Mouse (Mus musculus) splenic B cell, adult 2 months (primary cell): ENCODE results near the gene Cbln3.

Source experiments
- DNase-seq: peaks from one replicate; pipeline ENCODE4 v3.0.0-alpha.2; 2011; ENCODE audit warnings: low read depth, low spot score
- H3K27me3 ChIP-seq: 2 replicates; pipeline ENCODE4 v1.6.1; 2012; ENCODE audit warnings: mild to moderate bottlenecking, low read length, moderate library complexity, mixed read lengths; ENCODE audit not compliant: control insufficient read depth, poor library complexity, insufficient read depth, severe bottlenecking
- H3K36me3 ChIP-seq: 2 replicates; pipeline ENCODE4 v1.6.1; 2012; ENCODE audit warnings: mild to moderate bottlenecking, low read length, moderate library complexity, mixed read lengths; ENCODE audit not compliant: control insufficient read depth, poor library complexity, insufficient read depth, severe bottlenecking

The Cbln3 gene

DNA sequence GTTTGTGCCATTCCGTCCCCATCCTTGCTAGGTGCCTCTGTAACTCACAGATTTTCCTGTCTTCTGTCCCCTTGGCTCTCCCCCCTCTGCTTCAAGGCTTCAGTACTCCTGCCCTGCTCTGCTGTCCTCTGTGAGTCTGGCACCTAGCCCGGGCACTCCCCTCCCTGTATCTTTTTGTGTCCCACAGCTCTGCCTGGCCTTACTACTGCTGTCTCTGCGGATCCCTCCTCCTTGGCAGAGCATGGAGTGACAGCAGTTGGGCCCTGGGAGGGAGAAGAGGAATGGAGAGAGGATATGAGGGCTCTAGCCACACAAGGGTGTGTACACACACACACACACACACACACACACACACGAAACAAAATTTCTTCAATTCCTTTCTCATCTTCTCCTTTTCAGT, at the start of gene Cbln3:
TSS of gene Cbln3 (minus strand) at position 227 of the 400 bp plus-strand sequence.
- no peak for DNase-seq
- peaks cover 14% of the 10 kb centered on the region for H3K36me3 ChIP-seq
- H3K27me3 ChIP-seq: no peaks in the 10 kb centered on the region

DNA sequence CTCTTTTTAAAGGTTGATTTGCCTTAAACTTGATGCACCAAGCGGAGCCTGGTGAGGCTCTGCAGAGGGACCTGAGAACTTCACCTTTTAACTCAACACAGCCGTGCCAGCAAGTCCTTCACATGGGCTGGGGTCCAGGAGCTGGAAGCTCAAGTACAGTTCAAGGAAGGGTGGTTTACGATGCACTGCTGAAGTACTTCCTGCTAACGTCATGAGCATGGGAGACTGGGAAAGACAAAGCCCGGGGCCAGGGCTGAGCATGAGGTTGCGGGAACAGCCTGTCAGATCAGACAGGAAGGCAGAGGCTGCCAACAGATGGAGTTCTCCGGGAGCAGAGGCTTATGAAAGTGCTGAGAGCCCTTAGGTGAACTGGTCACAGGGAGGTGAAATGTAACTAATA, 49.4 kb upstream of the Cbln3 start:
- Histone ChIP-seq H3K27me3 (no peaks in the 10 kb centered on the region), H3K36me3 (no peaks in the 10 kb centered on the region)
- DNase-seq: no peak

DNA sequence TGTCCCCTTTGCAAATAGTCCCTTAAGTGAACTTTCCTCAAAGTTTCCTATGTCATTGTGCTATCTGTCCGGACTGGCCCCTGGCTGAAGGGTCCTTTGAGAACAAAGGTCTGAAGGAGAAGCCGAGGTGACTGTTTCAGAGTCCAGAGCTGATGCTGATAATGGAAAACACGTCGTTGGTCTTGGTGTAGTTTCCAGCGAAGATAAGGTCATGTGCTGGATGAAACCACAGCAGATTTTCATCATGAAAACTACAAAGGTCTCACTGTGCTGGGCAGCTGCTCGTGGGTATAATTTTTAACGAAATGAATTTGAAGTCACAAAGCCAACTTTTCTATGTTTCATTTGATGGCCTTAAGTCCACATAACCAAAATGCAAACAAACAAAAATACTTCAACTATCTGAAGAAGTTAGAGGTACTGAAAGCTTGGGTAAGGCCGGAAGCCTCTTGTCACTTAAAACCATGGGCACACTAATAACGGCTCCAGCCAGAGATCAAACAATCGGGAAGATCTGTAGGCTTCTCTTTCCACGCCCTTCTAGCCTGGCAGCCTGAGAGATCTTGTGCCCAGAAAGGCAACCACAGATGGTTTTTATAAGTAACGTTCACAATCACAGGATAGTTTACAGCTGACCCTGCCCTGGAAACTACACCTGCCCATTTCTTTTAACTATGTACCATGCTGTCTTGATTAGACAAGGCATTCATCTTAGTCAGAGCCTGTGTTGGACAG, 45.2 kb upstream of the Cbln3 start:
- H3K27me3 ChIP-seq: no peaks in the 10 kb centered on the region
- H3K36me3 ChIP-seq: no peaks in the 10 kb centered on the region
- DNase-seq: no peak

DNA sequence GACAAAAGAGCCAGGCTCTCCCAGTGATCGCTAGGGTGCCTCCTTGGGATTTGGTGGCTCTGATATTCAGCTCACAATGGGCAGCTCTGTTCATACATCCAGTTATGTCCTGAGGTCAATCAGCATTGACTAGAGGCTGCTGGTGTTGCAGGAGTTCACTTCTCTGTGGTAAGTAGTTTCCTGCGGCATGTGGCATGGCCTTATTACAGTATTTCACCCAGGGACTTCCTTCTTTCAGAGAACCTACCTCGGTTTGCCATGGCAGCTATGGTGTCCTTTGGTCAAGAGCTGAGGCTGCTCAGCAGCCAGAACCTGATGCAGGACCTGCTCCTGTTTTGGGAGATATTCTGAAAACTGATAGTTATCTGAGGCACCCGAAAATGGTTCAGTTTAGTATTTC, 42.7 kb upstream of the Cbln3 start:
- no peak for DNase-seq
- Histone ChIP-seq H3K36me3 (no peaks in the 10 kb centered on the region), H3K27me3 (no peaks in the 10 kb centered on the region)

DNA sequence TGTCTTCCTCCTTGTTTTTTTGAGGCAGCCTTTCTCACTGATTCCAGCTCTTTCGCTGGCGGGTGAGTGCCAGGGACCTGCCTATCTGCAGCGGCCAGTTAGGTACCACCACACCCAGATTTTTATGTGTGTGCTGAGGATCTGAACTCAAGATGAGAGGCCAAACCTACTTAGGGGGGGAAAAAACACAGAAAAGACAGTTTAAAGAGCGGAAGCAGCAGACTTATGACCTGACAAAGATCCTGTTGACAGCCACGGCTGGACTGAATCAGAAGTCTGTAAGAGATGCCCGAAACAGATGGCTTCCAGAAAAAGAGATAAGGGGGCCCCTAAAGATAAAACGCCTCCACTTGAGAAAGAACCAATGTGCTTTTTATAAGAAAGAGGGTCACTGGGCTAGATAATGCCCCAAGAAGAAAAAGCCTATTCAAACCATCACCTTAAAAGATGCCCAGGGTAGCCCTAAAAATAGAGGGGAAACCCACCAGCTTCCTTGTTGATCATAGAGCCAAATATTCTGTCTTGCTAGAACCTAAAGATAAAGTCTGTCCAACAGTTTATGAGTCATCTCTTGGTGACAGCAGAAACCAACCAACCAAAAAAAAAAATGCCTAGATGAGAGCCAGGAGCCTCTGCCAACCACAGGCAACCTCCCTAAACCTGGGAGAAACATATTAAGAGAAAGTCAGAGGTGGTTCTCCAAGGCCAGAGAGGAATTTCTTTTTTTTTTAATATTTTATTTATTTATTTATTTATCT, 38.5 kb upstream of the Cbln3 start:
- Histone ChIP-seq H3K36me3 (no peaks in the 10 kb centered on the region), H3K27me3 (no peaks in the 10 kb centered on the region)
- DNase-seq: no peak

DNA sequence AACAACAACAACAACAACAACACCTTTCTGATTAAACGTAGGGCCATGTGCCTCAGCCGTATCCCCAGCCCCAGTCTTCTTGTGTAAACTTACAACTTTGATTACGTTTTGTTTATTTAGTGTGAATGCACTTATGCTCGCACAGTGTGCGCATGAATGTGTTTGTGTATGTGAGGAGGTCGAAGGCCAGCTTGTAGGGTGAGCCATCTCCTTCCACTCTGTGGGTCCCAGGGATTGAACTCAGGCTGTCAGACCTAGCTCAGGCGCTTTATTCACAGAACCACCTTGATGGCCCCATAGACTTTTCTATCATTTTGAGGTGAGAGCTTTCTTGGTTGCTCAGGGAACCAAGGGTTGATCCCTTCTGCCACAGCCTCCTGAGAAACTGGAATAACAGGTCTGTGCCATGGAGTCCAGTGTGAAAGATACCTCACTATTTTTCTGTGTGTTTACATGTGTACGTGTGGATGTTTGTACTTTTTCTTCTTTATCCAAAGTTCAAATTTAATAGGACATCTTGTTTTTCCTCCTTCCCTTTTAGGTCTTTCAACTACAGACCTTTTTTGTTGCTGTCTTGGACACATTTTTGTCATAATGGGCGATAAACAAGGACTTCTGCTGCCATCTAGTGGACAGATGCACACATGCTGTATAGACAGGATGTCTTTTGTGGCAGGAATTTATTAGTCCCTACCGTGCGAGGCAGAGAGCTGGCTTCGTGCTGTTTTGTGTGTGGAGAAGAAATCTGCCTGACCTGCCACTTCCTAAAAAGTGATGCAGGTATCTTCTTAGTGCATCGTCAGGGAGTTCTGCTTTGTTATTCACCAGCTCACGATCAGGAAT, 34.3 kb upstream of the Cbln3 start:
- Histone ChIP-seq H3K27me3 (no peaks in the 10 kb centered on the region), H3K36me3 (no peaks in the 10 kb centered on the region)
- peak; percentile 93 for DNase-seq

DNA sequence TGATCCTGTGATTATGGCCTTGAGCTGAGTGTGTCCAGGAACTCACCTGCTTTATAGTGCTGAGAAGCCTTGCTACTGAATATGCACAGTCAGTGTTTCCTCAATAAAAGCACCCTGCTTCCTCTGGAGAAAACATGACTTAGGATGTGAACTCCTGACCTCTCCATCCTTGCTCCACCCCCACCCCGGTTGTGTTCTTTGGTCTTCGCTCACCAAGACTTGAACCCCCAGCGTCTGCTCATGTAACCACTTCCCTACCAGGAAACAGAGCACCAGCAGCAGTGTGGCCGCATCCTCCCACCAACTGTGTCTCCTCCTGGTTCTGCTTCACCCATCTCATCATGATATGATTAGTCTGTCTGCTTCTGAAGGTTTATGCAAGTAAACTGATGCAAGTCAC, 29.2 kb upstream of the Cbln3 start:
- Histone ChIP-seq H3K36me3 (no peaks in the 10 kb centered on the region), H3K27me3 (no peaks in the 10 kb centered on the region)
- DNase-seq: no peak

DNA sequence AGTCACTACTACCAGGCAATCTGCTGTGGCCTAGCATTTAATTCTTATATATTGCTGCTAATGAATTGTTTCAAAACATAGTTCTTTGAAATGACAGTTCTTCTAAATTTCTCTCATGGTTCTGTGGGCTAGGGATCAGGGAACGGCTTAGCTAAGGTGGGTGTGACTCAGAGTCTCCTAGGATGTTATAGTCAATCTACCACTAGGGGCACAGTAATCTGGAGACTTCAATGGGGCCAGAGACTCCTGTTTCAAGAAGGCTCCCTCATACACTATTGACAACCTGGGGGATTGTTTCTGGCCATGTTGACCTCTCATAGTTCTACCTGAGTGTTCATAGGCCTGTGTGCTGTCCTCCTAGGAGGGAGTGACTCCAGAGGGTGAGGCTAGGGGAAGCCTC, 21.3 kb upstream of the Cbln3 start:
- no peaks in the 10 kb centered on the region for H3K27me3 ChIP-seq
- H3K36me3 ChIP-seq: no peaks in the 10 kb centered on the region
- DNase-seq: peak; percentile 35

DNA sequence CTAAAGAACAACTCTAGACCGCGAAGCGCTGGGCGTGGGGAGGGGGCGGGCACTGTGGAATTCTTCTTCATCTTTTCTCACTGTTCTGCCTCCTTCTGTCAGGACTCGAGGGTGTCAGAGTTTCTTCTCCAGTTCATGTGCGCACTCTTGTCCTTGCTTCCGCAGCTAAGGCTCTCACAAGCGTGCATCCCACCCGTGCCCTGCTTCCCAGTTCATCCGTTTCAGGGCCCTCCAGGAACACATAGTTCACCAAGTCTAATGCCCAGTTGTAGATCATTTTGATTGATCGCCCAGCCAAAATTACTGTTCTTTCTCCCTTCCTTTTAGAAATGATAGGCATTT, 16.2 kb upstream of the Cbln3 start:
- peaks cover 11% of the 10 kb centered on the region for H3K36me3 ChIP-seq
- no peaks in the 10 kb centered on the region for H3K27me3 ChIP-seq
- DNase-seq: no peak

DNA sequence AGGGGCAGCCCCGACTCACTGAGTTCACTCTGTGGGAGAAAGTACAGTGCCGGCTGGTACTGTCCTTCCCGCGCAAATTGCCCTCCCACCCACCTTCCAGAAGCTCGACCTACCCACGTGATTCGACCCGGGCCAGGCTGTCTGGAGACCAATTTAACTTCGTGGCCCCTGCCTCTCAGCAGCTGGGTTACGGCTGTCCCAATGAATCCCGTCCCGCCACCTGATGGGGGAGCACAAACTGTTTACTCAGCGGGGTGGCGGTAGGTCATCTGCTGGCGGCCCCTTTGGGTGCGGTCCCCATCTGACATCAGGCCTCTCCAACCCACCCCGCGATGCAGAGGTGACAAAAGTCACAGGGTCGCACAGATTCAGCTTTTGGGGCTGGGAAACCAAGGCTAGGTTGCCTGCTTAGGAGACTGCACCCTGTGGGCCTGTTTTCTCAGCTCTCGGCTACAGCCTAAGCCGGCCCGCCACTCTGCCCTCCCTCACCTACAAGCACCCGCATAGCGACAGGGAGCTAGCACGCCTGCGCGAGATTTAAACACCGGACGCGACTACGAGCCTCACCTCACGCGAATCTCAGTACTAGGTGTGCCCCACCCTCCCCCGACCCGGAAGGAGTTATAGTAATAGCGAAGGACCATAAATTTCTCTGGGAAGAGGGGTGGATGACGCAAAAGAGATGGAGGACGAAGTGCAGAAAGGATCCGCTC, 15.7 kb upstream of the Cbln3 start, which contains the start of gene Sdr39u1:
TSS of gene Sdr39u1 (minus strand) at position 593 of the 713 bp plus-strand sequence.
- peaks cover 15% of the 10 kb centered on the region for H3K36me3 ChIP-seq
- no peaks in the 10 kb centered on the region for H3K27me3 ChIP-seq
- peak; percentile 93 for DNase-seq

DNA sequence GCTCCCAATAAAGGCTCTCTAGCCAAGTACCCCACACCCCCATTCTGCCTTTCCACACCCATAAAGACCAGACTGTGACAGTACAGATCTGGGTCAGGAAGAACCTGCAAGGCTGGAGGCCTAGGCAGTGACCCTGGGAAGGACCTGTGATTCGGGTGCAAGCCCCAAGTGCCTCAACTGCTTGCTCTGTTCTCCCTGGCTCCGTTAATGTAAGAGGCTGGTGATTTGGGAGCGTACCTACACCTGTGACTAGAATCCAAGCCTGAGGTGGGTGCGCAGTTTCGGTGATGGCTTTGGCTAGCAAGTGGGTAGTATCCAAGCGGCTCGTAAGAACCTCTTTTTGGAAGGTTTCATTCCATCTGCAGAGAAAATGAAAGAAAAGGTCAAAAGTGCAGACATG, 14.8 kb upstream of the Cbln3 start:
- peaks cover 23% of the 10 kb centered on the region for H3K36me3 ChIP-seq
- no peaks in the 10 kb centered on the region for H3K27me3 ChIP-seq
- no peak for DNase-seq

DNA sequence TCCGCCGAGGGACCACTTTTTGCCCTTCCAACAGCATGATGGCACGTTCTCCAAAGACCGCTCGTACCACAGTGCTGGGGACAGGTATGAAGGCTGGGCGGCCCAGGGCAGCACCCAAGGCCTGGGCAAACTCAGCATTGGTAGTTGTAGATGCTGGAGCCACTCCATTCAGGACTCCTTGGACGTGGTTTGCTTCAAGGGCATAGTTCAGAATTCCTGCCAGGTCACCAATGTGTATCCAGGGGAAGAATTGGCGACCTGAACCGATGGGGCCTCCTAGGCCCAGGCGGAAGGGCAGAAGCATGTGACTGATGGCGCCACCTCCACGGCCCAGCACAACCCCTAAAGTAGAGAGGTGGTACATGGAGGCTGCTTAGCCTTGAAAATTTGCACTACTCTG, 13.5 kb upstream of the Cbln3 start:
- Histone ChIP-seq H3K36me3 (peaks cover 25% of the 10 kb centered on the region), H3K27me3 (no peaks in the 10 kb centered on the region)
- DNase-seq: no peak

DNA sequence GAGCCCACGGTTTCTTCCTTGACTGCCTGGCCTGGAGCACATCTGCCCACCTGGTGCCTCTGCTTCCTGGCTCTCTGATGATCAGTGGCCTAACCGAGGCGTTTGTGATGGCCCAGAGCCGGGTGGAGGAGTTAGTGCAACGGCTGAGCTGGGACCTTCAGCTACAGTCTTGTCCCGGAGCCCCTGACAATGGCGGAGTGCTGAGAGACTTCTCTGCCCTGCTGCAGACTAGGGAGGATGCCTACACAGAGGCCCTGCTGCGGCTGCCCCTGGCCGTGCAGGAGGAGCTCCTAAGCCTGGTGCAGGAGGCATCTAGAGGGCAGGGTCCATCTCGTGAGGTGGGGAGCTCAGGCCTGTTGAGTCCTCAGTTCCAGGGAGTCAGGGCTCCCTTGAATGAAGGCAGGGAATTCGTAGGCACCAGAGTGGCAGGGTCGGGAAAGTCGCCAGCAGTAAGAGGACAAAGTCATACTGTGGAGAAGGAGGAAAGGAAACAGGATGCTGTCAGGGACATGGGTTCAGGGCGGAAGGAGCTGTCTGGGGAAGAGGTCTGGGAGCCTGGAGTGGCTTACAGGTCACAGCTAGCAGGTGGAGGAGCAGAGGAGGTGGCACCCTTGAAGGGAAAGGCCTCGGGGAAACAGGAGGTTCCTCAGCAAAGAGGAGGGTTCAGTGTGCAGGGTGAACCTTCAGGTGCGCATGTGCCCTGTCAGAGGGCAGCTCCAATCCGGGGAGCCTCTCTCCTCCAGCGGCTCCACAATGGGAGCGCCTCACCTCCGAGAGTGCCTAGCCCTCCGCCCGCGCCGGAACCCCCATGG, 2.6 kb upstream of the Cbln3 start:
- peaks cover 23% of the 10 kb centered on the region for H3K36me3 ChIP-seq
- H3K27me3 ChIP-seq: no peaks in the 10 kb centered on the region
- DNase-seq: no peak

DNA sequence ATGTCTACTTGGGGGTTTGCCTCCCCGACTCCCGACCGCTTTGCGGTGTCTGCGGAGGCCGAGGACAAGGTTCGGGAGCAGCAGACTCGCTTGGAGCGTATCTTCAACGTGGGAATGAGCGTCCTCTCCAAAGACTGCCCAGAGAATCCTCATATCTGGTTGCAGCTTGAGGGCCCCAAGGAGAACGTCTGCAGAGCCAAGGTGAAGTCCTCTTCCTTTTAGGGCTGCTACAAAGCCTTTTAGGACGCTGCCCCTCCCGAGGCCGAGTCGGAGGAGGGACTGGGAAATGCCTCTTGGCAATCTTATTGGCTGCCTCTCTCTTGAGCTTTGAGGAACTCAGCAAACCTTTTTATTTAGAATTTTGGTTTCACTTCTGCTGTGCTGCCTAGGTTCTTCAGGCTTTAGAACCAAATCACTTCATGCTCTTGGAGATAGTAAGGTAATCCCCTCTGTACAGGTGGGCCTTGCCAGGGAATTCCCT, 1.6 kb upstream of the Cbln3 start:
- peak; percentile 87 for DNase-seq

More for the DNA sequence above, 1.6 kb upstream of the Cbln3 start:
- H3K27me3 ChIP-seq: no peaks in the 10 kb centered on the region
- peaks cover 18% of the 10 kb centered on the region for H3K36me3 ChIP-seq
